Mouse (Mus musculus): ENCODE measurements around the gene Tas2r143.

The Tas2r143 gene

GRCm38 (mm10) chr6:42365215-42365614, 34.8 kb upstream of the Tas2r143 start:
- DNase-seq (ENCODE audit: low spot score) = no peak

GRCm38 (mm10) chr6:42369870-42370269, 30.2 kb upstream of the Tas2r143 start:
- no peak for DNase-seq (ENCODE audit: low spot score)

- DNase-seq (ENCODE audit: low spot score) = peak; percentile 21
These were observed 29.2 kb upstream of the Tas2r143 start for GRCm38 (mm10) chr6:42370630-42371363.

- DNase-seq (ENCODE audit: low spot score) = peak; percentile 3
These were observed 28.0 kb upstream of the Tas2r143 start for GRCm38 (mm10) chr6:42372001-42372400.

GRCm38 (mm10) chr6:42372421-42372815, 27.6 kb upstream of the Tas2r143 start:
- no peak for DNase-seq (ENCODE audit: low spot score)

GRCm38 (mm10) chr6:42372816-42373547, 27.1 kb upstream of the Tas2r143 start, which contains the start of gene Epha1:
Gene Epha1, minus strand, starts transcription at chr6:42373268.
- DNase-seq (ENCODE audit: low spot score) = peak; percentile 49

GRCm38 (mm10) chr6:42373669-42374430, 26.2 kb upstream of the Tas2r143 start:
- DNase-seq (ENCODE audit: low spot score) = no peak

- no peak for DNase-seq (ENCODE audit: low spot score)
These were observed 25.3 kb upstream of the Tas2r143 start for GRCm38 (mm10) chr6:42374701-42375100.

GRCm38 (mm10) chr6:42375131-42375530, 24.9 kb upstream of the Tas2r143 start:
- DNase-seq (ENCODE audit: low spot score) = no peak

GRCm38 (mm10) chr6:42376016-42376415, 24.0 kb upstream of the Tas2r143 start:
- no peak for DNase-seq (ENCODE audit: low spot score)

- DNase-seq (ENCODE audit: low spot score) = no peak
These were observed 23.5 kb upstream of the Tas2r143 start for GRCm38 (mm10) chr6:42376504-42377019.

- no peak for DNase-seq (ENCODE audit: low spot score)
These were observed 22.8 kb upstream of the Tas2r143 start for GRCm38 (mm10) chr6:42377280-42377679.

GRCm38 (mm10) chr6:42379551-42379950, 20.5 kb upstream of the Tas2r143 start:
- no peak for DNase-seq (ENCODE audit: low spot score)

- no peak for DNase-seq (ENCODE audit: low spot score)
These were observed 19.5 kb upstream of the Tas2r143 start for GRCm38 (mm10) chr6:42380416-42381144.

GRCm38 (mm10) chr6:42381221-42381620, 18.8 kb upstream of the Tas2r143 start:
- no peak for DNase-seq (ENCODE audit: low spot score)

GRCm38 (mm10) chr6:42381916-42382381, 18.1 kb upstream of the Tas2r143 start:
- no peak for DNase-seq (ENCODE audit: low spot score)

GRCm38 (mm10) chr6:42383360-42383759, 16.7 kb upstream of the Tas2r143 start:
- DNase-seq (ENCODE audit: low spot score) = no peak

- DNase-seq (ENCODE audit: low spot score) = no peak
These were observed 14.4 kb upstream of the Tas2r143 start for GRCm38 (mm10) chr6:42385635-42386034.

- no peak for DNase-seq (ENCODE audit: low spot score)
These were observed 8.2 kb upstream of the Tas2r143 start for GRCm38 (mm10) chr6:42391796-42392330.

- DNase-seq (ENCODE audit: low spot score) = peak; percentile 55
These were observed 3.9 kb upstream of the Tas2r143 start for GRCm38 (mm10) chr6:42395960-42396809.

All from layer of hippocampus, adult 11-12 months (tissue).